Mouse (Mus musculus) embryonic facial prominence, embryonic 11.5 days (tissue): ENCODE results near the gene Coasy. TPM values are rescaled to one million over a fixed set of nuclear protein-coding genes. Genes with fewer than 3 reads are reported as not detected.

Experiments used
- ATAC-seq: fragments of 200-750 bp; cut with Nextera tagmentation; replicated peaks from 2 replicates; pipeline ENCODE4 v1.8.0; 2017; ENCODE audit warnings: low read depth; ENCODE audit not compliant: insufficient number of reproducible peaks, low FRiP score, low TSS enrichment
- DNase-seq: peaks from one replicate; pipeline ENCODE4 v3.0.0-alpha.2; 2015; ENCODE audit warnings: low spot score
- H3K27ac ChIP-seq: fragments of 300-500 bp; sonication (generic); replicated peaks from 2 replicates; pipeline ENCODE4 v1.5.1; 2014; ENCODE audit warnings: mild to moderate bottlenecking, low read depth, low read length, control low read depth
- H3K27me3 ChIP-seq: fragments of 300-500 bp; sonication (generic); 2 replicates; pipeline ENCODE4 v1.6.1; 2014; ENCODE audit warnings: mild to moderate bottlenecking, low read length, moderate library complexity, mixed read lengths; ENCODE audit not compliant: control insufficient read depth, insufficient read depth
- H3K36me3 ChIP-seq: fragments of 300-500 bp; sonication (generic); replicated peaks from 2 replicates; pipeline ENCODE4 v1.6.1; 2014; ENCODE audit warnings: low read depth, mild to moderate bottlenecking, low read length, moderate library complexity, mixed read lengths; ENCODE audit not compliant: control insufficient read depth, insufficient read depth
- H3K4me1 ChIP-seq: fragments of 300-500 bp; sonication (generic); 2 replicates; pipeline ENCODE4 v1.6.1; 2014; ENCODE audit warnings: low read length, mixed read lengths; ENCODE audit not compliant: control insufficient read depth, insufficient read depth
- H3K4me2 ChIP-seq: fragments of 300-500 bp; sonication (generic); 2 replicates; pipeline ENCODE4 v1.6.1; 2014; ENCODE audit warnings: low read depth, mild to moderate bottlenecking, control low read depth, low read length, moderate library complexity
- H3K4me3 ChIP-seq: fragments of 300-500 bp; sonication (generic); 2 replicates; pipeline ENCODE4 v1.5.1; 2014; ENCODE audit warnings: low read depth, low read length, control low read depth
- H3K9ac ChIP-seq: fragments of 300-500 bp; sonication (generic); replicated peaks from 2 replicates; pipeline ENCODE4 v1.6.1; 2014; ENCODE audit warnings: mild to moderate bottlenecking, control low read depth, low read length
- H3K9me3 ChIP-seq: fragments of 300-500 bp; sonication (generic); replicated peaks from 2 replicates; pipeline ENCODE4 v1.6.1; 2016; ENCODE audit warnings: mild to moderate bottlenecking, low read length, inconsistent platforms, mixed read lengths; ENCODE audit not compliant: control insufficient read depth
- WGBS: fragments of 180-500 bp; shearing (Covaris S2); extraction: QIAGEN DNeasy Blood & Tissue Kit; methylation state at CpG from one replicate; pipeline ENCODE4 v1.1.7; 2014; 5-methylcytosine and 5-hydroxymethylcytosine counted together
- polyA plus RNA-seq: library from polyadenylated mRNA; unstranded; fragments of >200 nt; fragmentation: Nextera tagmentation; extraction: Ambion mirVana; gene quantifications from 2 replicates; pipeline ENCODE4 v1.2.1, GENCODE M21; 2014

The Coasy gene
- polyA plus RNA-seq, 1 experiment from 2014 or later = 44.9 TPM

DNA sequence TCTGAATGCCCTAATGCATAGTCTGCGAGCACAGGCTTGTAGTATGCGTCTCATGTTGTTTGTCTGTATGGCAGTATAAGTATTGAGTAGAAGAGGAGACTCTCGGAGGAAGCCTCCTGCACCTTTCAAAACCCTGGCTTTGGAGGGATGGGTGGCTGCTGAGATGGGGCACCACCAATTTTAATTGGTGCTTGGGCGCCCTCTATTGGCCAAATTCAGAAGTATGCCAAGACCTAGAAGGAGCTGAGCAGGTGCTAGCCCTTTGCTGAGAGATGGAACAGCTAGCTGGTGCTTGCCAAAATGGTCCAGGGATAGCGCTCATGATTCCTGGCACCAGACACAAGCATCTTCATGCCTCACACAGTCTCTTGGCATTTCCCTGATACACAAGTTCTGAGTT is 24.5 kb upstream of the Coasy start:
- H3K36me3 ChIP-seq = no peaks in the 10 kb centered on the region

DNA sequence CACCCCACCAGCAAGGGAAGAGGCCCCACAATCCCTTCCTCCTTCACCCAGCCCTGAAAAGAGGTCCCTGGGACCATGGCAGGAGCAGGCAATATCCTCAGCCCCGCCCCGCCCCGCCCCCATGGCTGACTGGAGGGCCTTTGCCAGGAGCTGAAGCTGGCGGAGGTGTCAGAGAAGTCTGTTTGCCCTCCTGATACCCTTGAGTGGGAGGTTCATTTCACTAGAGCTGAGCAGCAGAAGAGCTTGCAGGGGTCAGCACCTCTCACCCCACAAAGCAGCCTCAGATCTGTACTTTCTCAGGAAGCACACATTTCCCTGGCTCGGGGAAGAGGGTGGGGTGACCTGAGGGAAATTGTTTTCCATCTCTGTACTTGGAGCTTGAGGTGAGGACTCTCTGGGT is 23.6 kb upstream of the Coasy start:
- no peak for DNase-seq
- no peak overlapping the region for H3K9ac ChIP-seq
- H3K4me2 ChIP-seq = no peak overlapping the region
- no peaks in the 10 kb centered on the region for H3K36me3 ChIP-seq
- no peak overlapping the region for H3K27ac ChIP-seq
- WGBS = 71% methylated on average over 5 of the region's 5 CpGs
- H3K27me3 ChIP-seq = no peaks in the 10 kb centered on the region
- peaks cover 5% of the 10 kb centered on the region for H3K4me1 ChIP-seq
- ATAC-seq = no peak
- H3K4me3 ChIP-seq = no peak overlapping the region
- H3K9me3 ChIP-seq = no peaks in the 10 kb centered on the region

More for the DNA sequence above, 24.5 kb upstream of the Coasy start:
- H3K27ac ChIP-seq = no peak overlapping the region
- WGBS = 32% methylated on average over 5 of the region's 5 CpGs
- no peaks in the 10 kb centered on the region for H3K9me3 ChIP-seq
- H3K9ac ChIP-seq = no peak overlapping the region
- H3K4me3 ChIP-seq = no peak overlapping the region
- H3K4me1 ChIP-seq = no peaks in the 10 kb centered on the region; the same call in 1 of the 2 replicates
- ATAC-seq (no peak), DNase-seq (peak; percentile 87)
- no peak overlapping the region for H3K4me2 ChIP-seq
- no peaks in the 10 kb centered on the region for H3K27me3 ChIP-seq

- Histone ChIP-seq H3K4me3 (no peak overlapping the region), H3K4me2 (no peak overlapping the region), H3K4me1 (peaks cover 5% of the 10 kb centered on the region), H3K9me3 (no peaks in the 10 kb centered on the region), H3K27me3 (no peaks in the 10 kb centered on the region), H3K27ac (no peak overlapping the region), H3K36me3 (no peaks in the 10 kb centered on the region), H3K9ac (no peak overlapping the region)
- WGBS = 81% methylated on average over 10 of the region's 10 CpGs
- DNase-seq (no peak), ATAC-seq (no peak)
Observed at GRCm38 (mm10) chr11:101059473-101059872, 22.9 kb upstream of the Coasy start.

GRCm38 (mm10) chr11:101060126-101060525 is 22.2 kb upstream of the Coasy start:
- no peaks in the 10 kb centered on the region for H3K36me3 ChIP-seq
- no peak overlapping the region for H3K4me2 ChIP-seq
- DNase-seq (no peak), ATAC-seq (no peak)
- no peaks in the 10 kb centered on the region for H3K9me3 ChIP-seq
- H3K9ac ChIP-seq = no peak overlapping the region
- peaks cover 5% of the 10 kb centered on the region for H3K4me1 ChIP-seq
- 64% methylated on average over 8 of the region's 8 CpGs for WGBS
- no peaks in the 10 kb centered on the region for H3K27me3 ChIP-seq
- 0 out of 2 replicates have a peak overlapping the region, but pooled peaks have one; percentile 25 for H3K27ac ChIP-seq
- no peak overlapping the region for H3K4me3 ChIP-seq

GRCm38 (mm10) chr11:101061049-101061448 is 21.3 kb upstream of the Coasy start:
- no peaks in the 10 kb centered on the region for H3K27me3 ChIP-seq
- H3K9me3 ChIP-seq = no peaks in the 10 kb centered on the region
- H3K4me3 ChIP-seq = no peak overlapping the region
- 85% methylated on average over 5 of the region's 5 CpGs for WGBS
- H3K9ac ChIP-seq = no peak overlapping the region
- H3K4me2 ChIP-seq = no peak overlapping the region
- ATAC-seq (no peak), DNase-seq (no peak)
- H3K36me3 ChIP-seq = no peaks in the 10 kb centered on the region
- H3K27ac ChIP-seq = no peak overlapping the region
- H3K4me1 ChIP-seq = peaks cover 5% of the 10 kb centered on the region

DNA sequence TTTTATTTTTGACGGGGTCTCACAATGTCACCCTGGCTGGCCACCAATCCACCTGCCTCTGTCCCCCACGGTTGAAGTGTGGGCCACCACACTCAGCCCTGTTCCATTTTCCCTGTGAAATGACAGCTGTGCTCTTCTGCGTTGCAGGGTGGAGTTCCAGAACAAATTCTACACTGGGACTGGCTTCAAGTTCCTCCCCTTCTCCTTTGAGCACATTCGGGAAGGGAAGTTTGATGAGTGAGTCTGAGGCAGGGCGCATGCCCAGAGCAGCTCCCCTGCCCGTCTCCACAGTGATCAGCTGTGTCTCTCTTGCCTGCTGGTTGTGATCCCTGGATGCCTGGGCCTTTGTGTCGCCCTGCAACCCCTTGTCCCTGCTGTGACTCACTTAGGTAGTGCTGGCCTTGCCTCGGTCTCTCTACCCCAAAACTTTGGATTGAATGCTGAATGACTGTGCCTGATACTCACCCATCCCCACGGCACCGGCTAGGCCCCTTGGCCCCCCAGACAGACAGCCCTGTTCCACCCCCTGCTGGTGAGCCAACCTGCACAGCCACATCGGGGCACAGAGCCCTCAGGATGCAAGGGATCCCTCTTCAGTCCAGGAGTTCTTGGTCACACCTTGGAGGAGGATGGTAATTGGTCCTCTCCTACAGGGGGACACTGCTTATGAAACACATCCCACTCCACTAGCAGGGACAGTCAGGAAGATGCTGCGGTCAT is 20.0 kb upstream of the Coasy start:
- WGBS = 77% methylated on average over 12 of the region's 12 CpGs
- H3K4me3 ChIP-seq = no peak overlapping the region
- no peak overlapping the region for H3K27ac ChIP-seq

DNA sequence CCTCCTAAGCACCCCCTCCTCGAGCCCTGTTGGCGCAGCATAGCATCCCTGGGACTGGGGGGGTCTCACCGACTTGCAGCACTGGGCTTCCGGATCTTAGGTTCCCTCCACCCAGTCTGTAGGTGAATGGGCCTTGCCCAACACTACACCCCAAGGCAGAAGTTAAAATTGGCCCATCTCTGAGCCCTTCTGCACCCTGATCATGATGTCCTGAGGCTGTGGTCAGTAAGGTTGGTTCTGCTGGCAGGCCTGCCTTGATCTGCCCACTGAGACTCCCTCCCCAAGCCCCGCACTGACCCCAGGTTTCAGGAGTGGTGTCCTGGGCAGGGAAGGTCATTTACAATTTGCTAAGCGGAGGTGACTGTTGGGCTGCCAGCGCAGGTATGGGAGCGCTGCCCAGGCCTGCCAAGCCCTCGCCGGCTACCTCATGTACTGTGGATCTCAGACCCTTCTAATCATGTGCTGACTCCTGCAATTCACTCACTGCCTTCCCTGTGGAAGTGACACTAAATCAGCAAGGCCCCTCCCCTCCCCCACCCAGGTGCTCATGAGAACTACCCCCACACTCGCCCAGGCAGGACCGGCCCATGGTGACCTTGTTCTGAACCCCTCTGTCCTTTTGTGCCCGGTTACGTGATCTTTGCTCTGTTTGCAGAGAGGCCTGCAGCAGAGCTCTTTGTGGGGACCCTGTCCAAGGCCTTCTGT is 19.2 kb upstream of the Coasy start:
- WGBS = 72% methylated on average over 14 of the region's 14 CpGs
- no peaks in the 10 kb centered on the region for H3K36me3 ChIP-seq
- ATAC-seq = no peak

More for the DNA sequence above, 20.0 kb upstream of the Coasy start:
- DNase-seq (no peak), ATAC-seq (no peak)
- no peaks in the 10 kb centered on the region for H3K9me3 ChIP-seq
- peaks cover 5% of the 10 kb centered on the region for H3K4me1 ChIP-seq
- H3K36me3 ChIP-seq = no peaks in the 10 kb centered on the region
- no peaks in the 10 kb centered on the region for H3K27me3 ChIP-seq
- H3K4me2 ChIP-seq = no peak overlapping the region
- no peak overlapping the region for H3K9ac ChIP-seq

DNA sequence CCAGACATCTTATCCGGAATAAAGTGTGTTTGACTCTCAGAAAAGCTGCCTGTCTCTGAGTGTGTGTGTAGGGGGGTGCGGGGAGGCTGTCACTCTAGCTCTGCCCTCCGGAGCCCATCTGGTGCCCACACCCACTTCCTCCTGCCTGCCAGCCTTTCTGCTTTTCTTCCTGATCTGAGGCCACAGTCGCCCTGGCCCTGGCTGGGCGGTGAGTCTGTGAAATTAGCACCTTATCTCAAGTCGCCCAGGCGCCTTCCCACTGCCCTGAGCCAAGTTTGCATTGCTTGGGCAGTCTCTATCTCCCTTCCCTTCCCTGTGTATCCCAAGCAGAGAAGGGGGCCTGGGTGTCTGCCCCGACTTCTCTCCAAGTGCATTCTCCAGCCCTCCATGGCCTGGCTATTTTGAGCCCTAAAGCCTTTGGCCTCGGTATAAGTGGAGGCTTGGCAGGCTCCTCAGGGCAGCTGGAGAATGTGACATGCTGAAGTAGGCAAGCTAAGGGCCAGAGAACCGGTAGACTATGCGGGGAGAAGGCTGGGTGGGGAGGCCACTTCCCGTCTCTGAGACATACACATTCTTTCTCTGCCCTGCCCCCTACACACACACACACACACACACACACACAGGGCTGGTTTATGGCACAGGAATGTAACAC is 18.6 kb upstream of the Coasy start:
- Histone ChIP-seq H3K9ac (peak overlapping the region; percentile 13; the same call in 1 of the 2 replicates), H3K27ac (peak overlapping the region; percentile 29), H3K4me1 (peaks cover 5% of the 10 kb centered on the region), H3K4me2 (no peak overlapping the region), H3K27me3 (no peaks in the 10 kb centered on the region), H3K9me3 (no peaks in the 10 kb centered on the region), H3K4me3 (no peak overlapping the region), H3K36me3 (no peaks in the 10 kb centered on the region)
- ATAC-seq (no peak), DNase-seq (no peak)
- 44% methylated on average over 12 of the region's 12 CpGs for WGBS

More for the DNA sequence above, 19.2 kb upstream of the Coasy start:
- no peaks in the 10 kb centered on the region for H3K27me3 ChIP-seq
- peaks cover 5% of the 10 kb centered on the region for H3K4me1 ChIP-seq
- no peak for DNase-seq
- H3K9ac ChIP-seq = 0 out of 2 replicates have a peak overlapping the region, but pooled peaks have one; percentile 13
- peak overlapping the region; percentile 29 for H3K27ac ChIP-seq
- H3K4me2 ChIP-seq = no peak overlapping the region
- H3K9me3 ChIP-seq = no peaks in the 10 kb centered on the region
- no peak overlapping the region for H3K4me3 ChIP-seq
